Mouse (Mus musculus): ENCODE measurements around the gene Kcnh4. TPM values are rescaled to one million over a fixed set of nuclear protein-coding genes. Genes with fewer than 3 reads are reported as not detected.
A peak's percentile ranks its signal among the peaks of the same experiment; 100 is the strongest.

Kcnh4 gene
- polyA plus RNA-seq, 1 experiment from 2014 or later = not detected

DNA sequence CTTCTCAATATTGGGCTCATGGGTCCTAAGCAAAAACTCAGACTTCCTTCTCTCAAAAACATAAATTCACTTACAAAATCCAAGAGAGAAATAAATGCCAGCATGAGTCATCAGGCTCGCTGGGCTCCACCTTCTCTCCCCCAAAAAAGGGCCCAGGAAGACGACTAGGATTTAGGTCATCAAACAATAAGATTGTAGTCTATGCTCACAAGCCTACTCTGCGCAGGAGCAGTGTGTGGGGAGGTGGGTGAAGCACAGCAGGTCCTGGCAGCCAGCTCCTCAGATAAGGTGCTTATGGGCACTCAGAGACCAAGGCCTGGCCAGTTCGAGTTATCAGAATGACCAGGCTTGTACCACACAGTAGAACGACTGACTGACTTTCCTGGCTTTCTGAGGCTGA lies 39.4 kb downstream of the Kcnh4 start:
- 41% methylated on average over 5 of the region's 5 CpGs for WGBS (ENCODE audit: insufficient replicate concordance)
- Histone ChIP-seq H3K9me3 (replicated peaks; ENCODE audit: control insufficient read depth, low read length) (no peaks in the 10 kb centered on the region), H3K4me1 (ENCODE audit: control insufficient read depth, low read depth, low read length) (peaks cover 38% of the 10 kb centered on the region), H3K4me3 (ENCODE audit: low read depth, low read length) (no peak overlapping the region), H3K27ac (ENCODE audit: low read length) (no peak overlapping the region), H3K4me2 (ENCODE audit: low read depth, low read length) (no peak overlapping the region), H3K36me3 (ENCODE audit: control insufficient read depth, insufficient read depth) (peaks cover 42% of the 10 kb centered on the region), H3K27me3 (ENCODE audit: control insufficient read depth, insufficient read depth, low read depth, low read length) (no peaks in the 10 kb centered on the region), H3K9ac (ENCODE audit: low read depth, low read length) (no peak overlapping the region)
- no peak for ATAC-seq (ENCODE audit: low read depth)

DNA sequence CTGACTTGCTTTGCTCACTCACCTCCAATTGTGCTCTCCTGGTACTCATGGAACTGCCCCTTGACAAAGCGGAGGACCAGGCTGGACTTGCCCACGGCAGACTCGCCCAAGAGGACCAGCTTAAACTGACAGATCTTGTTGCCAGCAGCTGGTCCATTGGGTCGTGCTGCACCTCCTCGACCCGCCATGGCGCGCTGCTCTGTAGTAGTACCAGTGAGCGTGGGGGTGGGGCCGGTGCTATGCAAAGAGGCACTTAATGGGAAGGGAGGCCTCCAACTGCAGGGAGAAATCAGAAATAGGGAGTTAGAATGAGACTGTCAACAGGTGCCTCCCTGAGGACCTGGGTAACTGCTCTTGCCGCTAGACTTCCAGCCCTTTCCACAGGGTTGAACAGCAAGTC lies 39.8 kb downstream of the Kcnh4 start:
- no peak for ATAC-seq (ENCODE audit: low read depth)
- H3K27ac ChIP-seq (ENCODE audit: low read length) = no peak overlapping the region
- H3K9me3 ChIP-seq (replicated peaks; ENCODE audit: control insufficient read depth, low read length) = no peaks in the 10 kb centered on the region
- H3K4me2 ChIP-seq (ENCODE audit: low read depth, low read length) = no peak overlapping the region
- peaks cover 45% of the 10 kb centered on the region for H3K36me3 ChIP-seq (ENCODE audit: control insufficient read depth, insufficient read depth)
- peaks cover 34% of the 10 kb centered on the region for H3K4me1 ChIP-seq (ENCODE audit: control insufficient read depth, low read depth, low read length)
- no peak overlapping the region for H3K4me3 ChIP-seq (ENCODE audit: low read depth, low read length)
- H3K9ac ChIP-seq (ENCODE audit: low read depth, low read length) = no peak overlapping the region
- 82% methylated on average over 11 of the region's 11 CpGs for WGBS (ENCODE audit: insufficient replicate concordance)
- no peaks in the 10 kb centered on the region for H3K27me3 ChIP-seq (ENCODE audit: control insufficient read depth, insufficient read depth, low read depth, low read length)

DNA sequence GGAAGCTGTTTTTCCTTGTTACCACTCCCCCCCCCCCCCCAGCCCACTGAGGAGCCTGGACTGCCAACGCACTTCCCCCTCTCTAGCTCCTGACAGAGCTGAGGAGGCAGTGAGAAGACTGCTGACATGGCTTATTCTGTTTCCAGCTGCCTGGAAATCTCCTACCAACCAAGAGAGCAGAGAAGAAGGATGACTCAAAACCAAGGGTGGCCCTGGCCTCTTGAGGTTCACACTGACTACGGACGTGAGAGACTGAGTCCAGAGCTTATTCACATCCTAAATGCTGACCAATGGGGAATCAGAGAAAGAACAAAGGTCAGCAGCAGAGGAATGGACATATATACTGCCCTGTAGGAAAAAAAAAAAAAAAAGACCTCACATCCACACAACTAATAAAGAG lies 40.4 kb downstream of the Kcnh4 start:
- H3K4me3 ChIP-seq (ENCODE audit: low read depth, low read length) = no peak overlapping the region
- peaks cover 47% of the 10 kb centered on the region for H3K36me3 ChIP-seq (ENCODE audit: control insufficient read depth, insufficient read depth)
- H3K9me3 ChIP-seq (replicated peaks; ENCODE audit: control insufficient read depth, low read length) = no peaks in the 10 kb centered on the region
- H3K4me2 ChIP-seq (ENCODE audit: low read depth, low read length) = no peak overlapping the region
- ATAC-seq (ENCODE audit: low read depth) = peak; percentile 8
- no peak overlapping the region for H3K9ac ChIP-seq (ENCODE audit: low read depth, low read length)
- H3K27me3 ChIP-seq (ENCODE audit: control insufficient read depth, insufficient read depth, low read depth, low read length) = no peaks in the 10 kb centered on the region
- H3K27ac ChIP-seq (ENCODE audit: low read length) = no peak overlapping the region
- WGBS (ENCODE audit: insufficient replicate concordance) = 70% methylated on average over 3 of the region's 3 CpGs
- H3K4me1 ChIP-seq (ENCODE audit: control insufficient read depth, low read depth, low read length) = peaks cover 37% of the 10 kb centered on the region

DNA sequence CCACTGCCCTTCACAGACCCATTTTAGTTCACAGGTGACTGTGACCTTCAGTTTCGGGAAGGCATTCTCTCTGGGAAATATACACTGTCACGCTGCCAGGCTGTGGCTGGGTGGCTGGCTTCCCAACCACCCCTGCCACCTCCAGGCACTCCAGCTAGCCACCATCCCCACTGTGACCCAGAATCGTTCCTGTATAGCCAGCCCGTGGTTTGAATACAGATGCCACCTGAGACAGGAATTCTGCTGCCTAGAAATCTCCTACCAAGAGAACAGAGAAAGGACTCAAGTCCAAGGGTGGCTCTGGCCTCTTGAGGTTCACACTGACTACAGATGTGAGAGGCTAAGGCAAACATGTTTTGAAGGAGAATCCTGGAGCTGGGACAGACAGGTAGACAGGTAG lies 40.9 kb downstream of the Kcnh4 start:
- Histone ChIP-seq H3K27me3 (ENCODE audit: control insufficient read depth, insufficient read depth, low read depth, low read length) (no peaks in the 10 kb centered on the region), H3K9me3 (replicated peaks; ENCODE audit: control insufficient read depth, low read length) (no peaks in the 10 kb centered on the region), H3K27ac (ENCODE audit: low read length) (0 out of 2 replicates have a peak overlapping the region, but pooled peaks have one; percentile 40), H3K36me3 (ENCODE audit: control insufficient read depth, insufficient read depth) (peaks cover 47% of the 10 kb centered on the region), H3K4me3 (ENCODE audit: low read depth, low read length) (no peak overlapping the region), H3K9ac (ENCODE audit: low read depth, low read length) (no peak overlapping the region), H3K4me2 (ENCODE audit: low read depth, low read length) (no peak overlapping the region), H3K4me1 (ENCODE audit: control insufficient read depth, low read depth, low read length) (peaks cover 42% of the 10 kb centered on the region)
- ATAC-seq (ENCODE audit: low read depth) = no peak
- 89% methylated on average over 4 of the region's 4 CpGs for WGBS (ENCODE audit: insufficient replicate concordance)

DNA sequence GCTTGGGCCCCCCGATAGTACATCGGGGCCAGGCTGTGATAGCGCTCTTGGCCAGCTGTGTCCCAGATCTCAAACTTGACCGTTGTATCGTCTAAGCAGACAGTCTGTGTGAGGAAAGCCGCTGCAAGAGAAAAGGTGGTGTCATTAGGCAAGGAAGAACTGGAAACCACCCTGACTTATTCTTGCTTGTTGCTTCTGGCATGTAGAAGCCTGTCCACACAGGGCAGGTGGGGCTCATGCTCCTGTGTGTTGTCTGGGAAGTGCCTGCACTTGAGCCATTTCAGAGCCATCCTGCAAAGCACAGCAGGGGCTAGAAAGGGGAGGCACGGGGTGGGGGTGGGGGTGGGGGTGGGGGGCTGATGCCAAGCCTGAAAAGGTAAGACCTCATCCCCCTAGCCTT lies 41.3 kb downstream of the Kcnh4 start:
- 87% methylated on average over 7 of the region's 7 CpGs for WGBS (ENCODE audit: insufficient replicate concordance)
- no peak overlapping the region for H3K27ac ChIP-seq (ENCODE audit: low read length)
- H3K9me3 ChIP-seq (replicated peaks; ENCODE audit: control insufficient read depth, low read length) = no peaks in the 10 kb centered on the region
- no peak for ATAC-seq (ENCODE audit: low read depth)
- H3K9ac ChIP-seq (ENCODE audit: low read depth, low read length) = no peak overlapping the region
- H3K27me3 ChIP-seq (ENCODE audit: control insufficient read depth, insufficient read depth, low read depth, low read length) = no peaks in the 10 kb centered on the region
- H3K4me3 ChIP-seq (ENCODE audit: low read depth, low read length) = no peak overlapping the region
- H3K4me1 ChIP-seq (ENCODE audit: control insufficient read depth, low read depth, low read length) = peaks cover 46% of the 10 kb centered on the region
- no peak overlapping the region for H3K4me2 ChIP-seq (ENCODE audit: low read depth, low read length)
- H3K36me3 ChIP-seq (ENCODE audit: control insufficient read depth, insufficient read depth) = peaks cover 47% of the 10 kb centered on the region

DNA sequence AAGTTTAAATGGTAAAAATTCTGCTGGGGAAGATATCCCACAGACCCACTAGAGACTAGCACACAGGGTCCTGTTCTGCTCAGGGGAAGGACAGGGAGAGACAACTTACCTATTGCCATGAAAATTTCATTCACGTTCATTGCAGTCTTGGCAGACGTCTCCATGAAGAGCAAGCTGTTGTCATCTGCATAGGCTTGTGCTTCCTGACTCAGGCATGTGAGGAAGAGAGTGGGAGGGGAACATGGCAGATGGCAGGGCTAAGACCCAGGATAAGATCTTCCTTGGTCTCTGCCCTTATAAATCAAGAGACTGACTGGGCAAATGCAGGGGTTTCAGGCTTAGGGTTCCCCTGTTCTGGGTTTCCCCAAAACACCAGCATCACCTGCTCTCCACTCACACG lies 43.1 kb downstream of the Kcnh4 start:
- no peak overlapping the region for H3K4me2 ChIP-seq (ENCODE audit: low read depth, low read length)
- H3K4me1 ChIP-seq (ENCODE audit: control insufficient read depth, low read depth, low read length) = peaks cover 47% of the 10 kb centered on the region
- no peak overlapping the region for H3K9ac ChIP-seq (ENCODE audit: low read depth, low read length)
- no peak overlapping the region for H3K4me3 ChIP-seq (ENCODE audit: low read depth, low read length)
- no peaks in the 10 kb centered on the region for H3K27me3 ChIP-seq (ENCODE audit: control insufficient read depth, insufficient read depth, low read depth, low read length)
- 77% methylated on average over 3 of the region's 3 CpGs for WGBS (ENCODE audit: insufficient replicate concordance)
- peaks cover 47% of the 10 kb centered on the region for H3K36me3 ChIP-seq (ENCODE audit: control insufficient read depth, insufficient read depth)
- H3K9me3 ChIP-seq (replicated peaks; ENCODE audit: control insufficient read depth, low read length) = no peaks in the 10 kb centered on the region
- H3K27ac ChIP-seq (ENCODE audit: low read length) = no peak overlapping the region
- ATAC-seq (ENCODE audit: low read depth) = no peak

DNA sequence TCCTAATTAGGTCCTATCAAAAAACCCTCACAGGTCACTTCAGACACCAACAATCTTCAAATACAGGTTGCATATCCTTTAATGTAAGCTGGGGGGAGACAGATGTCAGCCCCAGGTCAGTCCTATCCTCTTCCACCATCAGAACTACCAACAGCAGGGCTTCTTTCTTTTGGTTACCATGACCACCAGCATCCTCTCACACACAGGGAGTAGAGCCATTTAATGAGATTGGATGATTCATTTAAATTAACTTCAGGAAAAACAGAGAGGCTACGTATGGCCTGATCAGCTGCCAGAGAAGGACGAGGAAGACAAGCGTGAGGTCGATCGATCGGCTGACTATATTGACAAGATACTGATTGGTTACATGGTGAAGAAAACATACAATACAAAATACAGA lies 44.8 kb downstream of the Kcnh4 start:
- Histone ChIP-seq H3K27ac (ENCODE audit: low read length) (no peak overlapping the region), H3K4me1 (ENCODE audit: control insufficient read depth, low read depth, low read length) (peaks cover 39% of the 10 kb centered on the region), H3K4me3 (ENCODE audit: low read depth, low read length) (no peak overlapping the region), H3K4me2 (ENCODE audit: low read depth, low read length) (no peak overlapping the region), H3K27me3 (ENCODE audit: control insufficient read depth, insufficient read depth, low read depth, low read length) (no peaks in the 10 kb centered on the region), H3K9me3 (replicated peaks; ENCODE audit: control insufficient read depth, low read length) (no peaks in the 10 kb centered on the region), H3K36me3 (ENCODE audit: control insufficient read depth, insufficient read depth) (peaks cover 47% of the 10 kb centered on the region), H3K9ac (ENCODE audit: low read depth, low read length) (no peak overlapping the region)
- ATAC-seq (ENCODE audit: low read depth) = no peak
- 88% methylated on average over 6 of the region's 6 CpGs for WGBS (ENCODE audit: insufficient replicate concordance)

DNA sequence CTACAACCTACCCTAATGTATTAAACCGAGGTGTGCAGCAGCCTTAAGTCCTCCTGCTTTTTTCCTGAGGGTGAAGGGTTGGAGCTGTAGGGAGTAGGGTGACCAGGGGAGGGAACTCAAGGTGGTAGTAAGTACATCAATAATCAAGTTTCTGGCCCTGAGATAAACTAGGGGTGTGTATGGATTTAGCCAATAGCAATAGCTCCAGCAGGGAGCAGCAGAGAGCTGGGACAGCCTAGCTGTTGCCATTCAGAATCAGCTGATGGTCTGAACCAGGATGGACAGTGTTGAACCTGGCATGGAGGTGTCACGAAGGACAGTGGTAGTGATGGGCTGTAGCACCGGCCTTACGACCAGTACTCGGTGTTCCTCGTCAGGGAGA lies 45.2 kb downstream of the Kcnh4 start:
- Histone ChIP-seq H3K9ac (ENCODE audit: low read depth, low read length) (peak overlapping the region; percentile 58), H3K27me3 (ENCODE audit: control insufficient read depth, insufficient read depth, low read depth, low read length) (no peaks in the 10 kb centered on the region), H3K9me3 (replicated peaks; ENCODE audit: control insufficient read depth, low read length) (no peaks in the 10 kb centered on the region), H3K4me2 (ENCODE audit: low read depth, low read length) (peak overlapping the region; percentile 87), H3K36me3 (ENCODE audit: control insufficient read depth, insufficient read depth) (peaks cover 43% of the 10 kb centered on the region), H3K4me1 (ENCODE audit: control insufficient read depth, low read depth, low read length) (peaks cover 39% of the 10 kb centered on the region), H3K27ac (ENCODE audit: low read length) (peak overlapping the region; percentile 85), H3K4me3 (ENCODE audit: low read depth, low read length) (peak overlapping the region; percentile 52)
- WGBS (ENCODE audit: insufficient replicate concordance) = 34% methylated on average over 6 of the region's 6 CpGs
- peak; percentile 39 for ATAC-seq (ENCODE audit: low read depth)

DNA sequence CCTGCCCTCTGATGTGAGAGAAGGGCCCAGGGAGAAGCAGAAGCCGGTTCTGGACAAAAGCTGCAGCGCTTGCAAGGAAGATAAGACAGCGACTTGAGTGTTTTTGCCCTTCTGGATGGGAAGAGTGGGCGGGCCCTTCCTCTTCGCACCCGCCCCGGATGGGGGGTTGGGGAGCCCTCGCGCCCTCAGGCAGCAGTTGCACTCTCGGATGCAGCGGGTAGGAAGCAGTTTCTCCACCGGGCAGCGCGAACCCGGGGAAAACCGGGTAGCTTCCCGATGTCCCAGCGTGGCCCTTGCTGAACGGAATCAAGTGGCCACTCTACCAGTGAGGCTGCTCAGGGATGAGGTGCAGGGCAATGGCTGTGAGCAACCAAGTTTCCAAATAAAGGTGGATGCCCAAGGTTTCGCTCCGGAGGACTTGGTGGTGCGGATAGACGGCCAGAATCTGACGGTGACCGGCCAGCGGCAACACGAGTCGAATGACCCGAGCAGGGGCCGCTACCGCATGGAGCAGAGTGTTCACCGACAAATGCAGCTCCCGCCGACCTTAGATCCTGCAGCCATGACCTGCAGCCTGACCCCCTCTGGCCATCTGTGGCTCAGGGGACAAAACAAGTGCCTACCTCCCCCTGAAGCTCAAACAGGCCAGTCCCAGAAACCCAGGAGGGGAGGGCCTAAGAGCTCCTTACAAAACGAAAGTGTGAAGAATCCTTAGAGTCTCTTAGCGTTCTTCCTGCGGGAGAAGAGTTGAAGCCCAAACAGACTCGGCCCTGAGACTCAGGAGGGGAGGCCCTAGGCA lies 45.8 kb downstream of the Kcnh4 start, which contains the start of gene Hspb9:
Gene Hspb9, plus strand, starts transcription at position 116 of the 799 bp plus-strand sequence.
- 2% methylated on average over 38 of the region's 38 CpGs for WGBS (ENCODE audit: insufficient replicate concordance)
- Histone ChIP-seq H3K27me3 (ENCODE audit: control insufficient read depth, insufficient read depth, low read depth, low read length) (no peaks in the 10 kb centered on the region), H3K9me3 (replicated peaks; ENCODE audit: control insufficient read depth, low read length) (no peaks in the 10 kb centered on the region), H3K36me3 (ENCODE audit: control insufficient read depth, insufficient read depth) (peaks cover 40% of the 10 kb centered on the region), H3K4me2 (ENCODE audit: low read depth, low read length) (peak within 1 kb of the TSS; percentile 93), H3K27ac (ENCODE audit: low read length) (peak within 1 kb of the TSS; percentile 85), H3K4me3 (ENCODE audit: low read depth, low read length) (peak within 1 kb of the TSS; percentile 52), H3K4me1 (ENCODE audit: control insufficient read depth, low read depth, low read length) (peaks cover 39% of the 10 kb centered on the region), H3K9ac (ENCODE audit: low read depth, low read length) (peak within 1 kb of the TSS; percentile 58)
- ATAC-seq (ENCODE audit: low read depth) = peak; percentile 64

All from liver, embryonic 16.5 days (tissue).